Mouse (Mus musculus): ENCODE data around the gene Kera.
A peak's percentile ranks its signal among the peaks of the same experiment; 100 is the strongest.

Kera gene

GRCm38 (mm10) chr10:97606579-97606978 lies at the start of gene Kera:
Gene Kera (plus strand): TSS chr10:97606879.
- no peak for DNase-seq

- peak; percentile 9 for DNase-seq
Measured at GRCm38 (mm10) chr10:97564957-97565856, 41.5 kb upstream of the Kera start, which contains the start of gene Lum. Gene Lum (plus strand): TSS chr10:97565128.

- peak; percentile 25 for DNase-seq
Measured at GRCm38 (mm10) chr10:97567489-97568135, 39.1 kb upstream of the Kera start.

GRCm38 (mm10) chr10:97582543-97583231 lies 24.0 kb upstream of the Kera start:
- DNase-seq: no peak

- DNase-seq: no peak
Measured at GRCm38 (mm10) chr10:97584176-97584575, 22.5 kb upstream of the Kera start.

GRCm38 (mm10) chr10:97587159-97587558 lies 19.5 kb upstream of the Kera start:
- DNase-seq: peak; percentile 20

GRCm38 (mm10) chr10:97589574-97589973 lies 17.1 kb upstream of the Kera start:
- no peak for DNase-seq

GRCm38 (mm10) chr10:97591036-97591435 lies 15.6 kb upstream of the Kera start:
- no peak for DNase-seq

GRCm38 (mm10) chr10:97591685-97592084 lies 15.0 kb upstream of the Kera start:
- no peak for DNase-seq

- no peak for DNase-seq
Measured at GRCm38 (mm10) chr10:97595680-97596079, 11.0 kb upstream of the Kera start.

- no peak for DNase-seq
Measured at GRCm38 (mm10) chr10:97601744-97602143, 4.9 kb upstream of the Kera start.

GRCm38 (mm10) chr10:97603256-97603655 lies 3.4 kb upstream of the Kera start:
- DNase-seq: no peak

GRCm38 (mm10) chr10:97622328-97622727 lies 15.6 kb downstream of the Kera start:
- DNase-seq: no peak

- no peak for DNase-seq
Measured at GRCm38 (mm10) chr10:97624381-97624780, 17.7 kb downstream of the Kera start.

- DNase-seq: no peak
Measured at GRCm38 (mm10) chr10:97625116-97625515, 18.4 kb downstream of the Kera start.

- DNase-seq: no peak
Measured at GRCm38 (mm10) chr10:97626543-97626942, 19.9 kb downstream of the Kera start.

- DNase-seq: no peak
Measured at GRCm38 (mm10) chr10:97631061-97631460, 24.4 kb downstream of the Kera start.

GRCm38 (mm10) chr10:97641926-97642325 lies 35.2 kb downstream of the Kera start:
- no peak for DNase-seq

- DNase-seq: no peak
Measured at GRCm38 (mm10) chr10:97643768-97644167, 37.1 kb downstream of the Kera start, which contains the start of gene Epyc. Gene Epyc (plus strand): TSS chr10:97644068.

- no peak for DNase-seq
Measured at GRCm38 (mm10) chr10:97650334-97650733, 43.7 kb downstream of the Kera start.

GRCm38 (mm10) chr10:97659489-97659888 lies 52.8 kb downstream of the Kera start:
- DNase-seq: no peak

Measured in kidney, postnatal 10 days (tissue).